Mouse (Mus musculus): ENCODE measurements around the gene Hdgf. TPM values are rescaled to one million over a fixed set of nuclear protein-coding genes. Genes with fewer than 3 reads are reported as not detected.

Hdgf gene
- polyA plus RNA-seq, 1 experiment from 2014 or later, result 289 TPM

GRCm38 (mm10) chr3:87942471-87942870 is 36.4 kb downstream of the Hdgf start:
- peaks cover 28% of the 10 kb centered on the region for H3K4me1 ChIP-seq (ENCODE audit: control insufficient read depth, insufficient read depth, low read length)
- H3K9me3 ChIP-seq (replicated peaks; ENCODE audit: control insufficient read depth, low read length), result no peaks in the 10 kb centered on the region
- H3K27me3 ChIP-seq (ENCODE audit: control insufficient read depth, insufficient read depth, low read length), result no peaks in the 10 kb centered on the region
- H3K36me3 ChIP-seq (replicated peaks; ENCODE audit: control insufficient read depth, insufficient read depth, low read depth, low read length), result peaks cover 9% of the 10 kb centered on the region
- H3K4me2 ChIP-seq (ENCODE audit: low read depth, low read length), result no peak overlapping the region
- no peak overlapping the region for H3K4me3 ChIP-seq (ENCODE audit: low read depth, low read length)
- no peak overlapping the region for H3K9ac ChIP-seq (replicated peaks; ENCODE audit: low read length)
- DNase-seq (ENCODE audit: low spot score) (no peak), ATAC-seq (replicated peaks; ENCODE audit: insufficient number of reproducible peaks, low FRiP score, low TSS enrichment, low read depth) (no peak)
- H3K27ac ChIP-seq (replicated peaks; ENCODE audit: low read depth, low read length), result no peak overlapping the region
- WGBS, result 89% methylated on average over 2 of the region's 2 CpGs

DNA sequence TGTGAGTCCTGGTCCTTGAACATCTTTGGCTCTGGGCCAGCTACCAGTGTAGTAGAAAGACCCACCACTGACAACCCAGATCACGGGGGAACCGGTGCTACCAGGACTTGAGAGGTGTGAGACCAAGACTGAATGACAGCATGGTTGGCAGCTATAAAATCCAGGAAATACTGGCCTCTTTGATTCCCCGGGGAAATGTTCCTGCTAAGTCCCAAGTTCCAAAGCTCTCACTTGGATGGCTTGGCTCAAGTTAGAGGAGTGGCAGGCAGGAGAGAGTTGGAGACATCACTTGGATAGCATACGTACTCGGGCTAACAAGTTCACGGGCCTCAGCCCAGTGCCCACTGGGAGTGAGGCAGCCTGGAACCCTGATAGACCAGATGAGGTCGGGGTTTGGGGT is 37.5 kb downstream of the Hdgf start:
- ATAC-seq (replicated peaks; ENCODE audit: insufficient number of reproducible peaks, low FRiP score, low TSS enrichment, low read depth), result no peak
- no peak overlapping the region for H3K27ac ChIP-seq (replicated peaks; ENCODE audit: low read depth, low read length)
- 86% methylated on average over 7 of the region's 7 CpGs for WGBS
- H3K9ac ChIP-seq (replicated peaks; ENCODE audit: low read length), result no peak overlapping the region
- DNase-seq (ENCODE audit: low spot score), result no peak
- no peak overlapping the region for H3K4me2 ChIP-seq (ENCODE audit: low read depth, low read length)
- no peaks in the 10 kb centered on the region for H3K9me3 ChIP-seq (replicated peaks; ENCODE audit: control insufficient read depth, low read length)
- no peak overlapping the region for H3K4me3 ChIP-seq (ENCODE audit: low read depth, low read length)
- peaks cover 32% of the 10 kb centered on the region for H3K4me1 ChIP-seq (ENCODE audit: control insufficient read depth, insufficient read depth, low read length)
- no peaks in the 10 kb centered on the region for H3K27me3 ChIP-seq (ENCODE audit: control insufficient read depth, insufficient read depth, low read length)
- H3K36me3 ChIP-seq (replicated peaks; ENCODE audit: control insufficient read depth, insufficient read depth, low read depth, low read length), result peaks cover 9% of the 10 kb centered on the region; the same call in 1 of the 2 replicates

DNA sequence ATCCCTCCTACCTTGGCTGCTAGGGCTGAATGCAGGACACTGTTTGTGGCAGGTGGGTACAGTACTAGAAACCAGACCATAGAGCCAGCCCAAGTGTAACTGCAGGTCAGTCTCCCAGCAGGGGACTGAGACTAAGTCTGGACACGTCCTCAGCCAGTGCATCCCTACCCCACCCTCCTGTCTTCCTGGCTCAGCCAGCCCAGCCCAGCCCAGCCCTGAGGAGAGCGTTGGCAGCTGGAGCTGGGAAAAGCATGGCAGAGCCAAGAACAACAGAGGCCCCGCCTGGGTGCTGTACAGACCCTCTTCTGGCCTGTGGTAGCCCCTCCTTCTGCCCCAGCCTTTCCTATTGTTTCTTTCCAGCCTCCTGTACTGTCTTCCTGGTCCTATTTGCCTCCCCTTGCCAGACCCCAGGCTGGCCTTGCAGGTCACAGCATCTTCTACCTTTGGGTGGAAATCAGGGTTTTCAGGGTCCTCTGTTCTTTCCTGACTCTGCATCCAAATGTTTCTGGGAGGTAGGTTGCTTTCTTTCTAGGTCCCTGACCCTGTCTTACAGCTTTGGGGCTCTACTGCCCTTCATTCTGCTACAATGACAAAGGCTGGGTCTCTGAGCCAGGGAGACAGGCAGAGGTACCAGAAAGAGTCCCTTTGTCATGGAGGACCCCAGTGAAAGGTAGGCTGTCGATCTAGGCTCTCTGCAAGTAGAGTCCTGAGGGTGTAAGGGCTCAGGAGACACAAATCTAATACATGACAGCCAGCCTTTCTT is 38.9 kb downstream of the Hdgf start:
- Histone ChIP-seq H3K4me1 (ENCODE audit: control insufficient read depth, insufficient read depth, low read length) (peaks cover 32% of the 10 kb centered on the region), H3K9me3 (replicated peaks; ENCODE audit: control insufficient read depth, low read length) (no peaks in the 10 kb centered on the region), H3K4me3 (ENCODE audit: low read depth, low read length) (no peak overlapping the region), H3K27me3 (ENCODE audit: control insufficient read depth, insufficient read depth, low read length) (no peaks in the 10 kb centered on the region), H3K4me2 (ENCODE audit: low read depth, low read length) (no peak overlapping the region), H3K27ac (replicated peaks; ENCODE audit: low read depth, low read length) (peak overlapping the region; percentile 96), H3K9ac (replicated peaks; ENCODE audit: low read length) (peak overlapping the region; percentile 30), H3K36me3 (replicated peaks; ENCODE audit: control insufficient read depth, insufficient read depth, low read depth, low read length) (peaks cover 3% of the 10 kb centered on the region; the same call in 1 of the 2 replicates)
- DNase-seq (ENCODE audit: low spot score) (no peak), ATAC-seq (replicated peaks; ENCODE audit: insufficient number of reproducible peaks, low FRiP score, low TSS enrichment, low read depth) (0 out of 2 replicates have a peak, but pooled peaks have one; percentile 3)
- WGBS, result 23% methylated on average over 4 of the region's 4 CpGs

- Histone ChIP-seq H3K27me3 (ENCODE audit: control insufficient read depth, insufficient read depth, low read length) (no peaks in the 10 kb centered on the region), H3K4me3 (ENCODE audit: low read depth, low read length) (no peak overlapping the region), H3K4me1 (ENCODE audit: control insufficient read depth, insufficient read depth, low read length) (peaks cover 32% of the 10 kb centered on the region), H3K9ac (replicated peaks; ENCODE audit: low read length) (peak overlapping the region; percentile 26), H3K9me3 (replicated peaks; ENCODE audit: control insufficient read depth, low read length) (no peaks in the 10 kb centered on the region), H3K4me2 (ENCODE audit: low read depth, low read length) (no peak overlapping the region; the same call in 1 of the 2 replicates), H3K36me3 (replicated peaks; ENCODE audit: control insufficient read depth, insufficient read depth, low read depth, low read length) (peaks cover 3% of the 10 kb centered on the region; the same call in 1 of the 2 replicates), H3K27ac (replicated peaks; ENCODE audit: low read depth, low read length) (peak overlapping the region; percentile 96)
- WGBS, result 7% methylated on average over 12 of the region's 12 CpGs
- ATAC-seq (replicated peaks; ENCODE audit: insufficient number of reproducible peaks, low FRiP score, low TSS enrichment, low read depth) (peak; percentile 24; the same call in 1 of the 2 replicates), DNase-seq (ENCODE audit: low spot score) (peak; percentile 76)
Measured at GRCm38 (mm10) chr3:87945781-87946540, 39.8 kb downstream of the Hdgf start.

DNA sequence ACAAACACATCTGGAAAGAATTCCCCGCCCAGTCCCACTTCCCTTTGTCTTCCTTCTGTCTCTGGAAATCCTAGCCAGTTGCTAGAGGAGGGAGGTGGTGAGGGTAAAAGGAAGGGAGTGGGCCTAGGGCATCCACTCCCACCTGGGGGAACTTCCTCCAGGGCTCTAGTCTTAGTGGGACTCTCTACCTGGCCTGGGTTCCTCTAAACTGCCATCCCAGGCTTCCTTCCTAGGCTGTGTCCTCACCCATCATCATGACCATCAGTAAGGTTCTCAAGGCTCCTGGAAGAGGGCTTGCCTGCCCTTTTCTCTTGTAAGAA is 40.4 kb downstream of the Hdgf start:
- Histone ChIP-seq H3K4me1 (ENCODE audit: control insufficient read depth, insufficient read depth, low read length) (peaks cover 36% of the 10 kb centered on the region), H3K27me3 (ENCODE audit: control insufficient read depth, insufficient read depth, low read length) (no peaks in the 10 kb centered on the region), H3K4me3 (ENCODE audit: low read depth, low read length) (no peak overlapping the region), H3K27ac (replicated peaks; ENCODE audit: low read depth, low read length) (peak overlapping the region; percentile 96), H3K36me3 (replicated peaks; ENCODE audit: control insufficient read depth, insufficient read depth, low read depth, low read length) (peaks cover 3% of the 10 kb centered on the region; the same call in 1 of the 2 replicates), H3K9ac (replicated peaks; ENCODE audit: low read length) (peak overlapping the region; percentile 48), H3K4me2 (ENCODE audit: low read depth, low read length) (peak overlapping the region; percentile 87), H3K9me3 (replicated peaks; ENCODE audit: control insufficient read depth, low read length) (no peaks in the 10 kb centered on the region)
- 0% methylated on average over 1 of the region's 1 CpGs for WGBS
- ATAC-seq (replicated peaks; ENCODE audit: insufficient number of reproducible peaks, low FRiP score, low TSS enrichment, low read depth), result peak; percentile 10; the same call in 1 of the 2 replicates
- DNase-seq (ENCODE audit: low spot score), result peak; percentile 82

DNA sequence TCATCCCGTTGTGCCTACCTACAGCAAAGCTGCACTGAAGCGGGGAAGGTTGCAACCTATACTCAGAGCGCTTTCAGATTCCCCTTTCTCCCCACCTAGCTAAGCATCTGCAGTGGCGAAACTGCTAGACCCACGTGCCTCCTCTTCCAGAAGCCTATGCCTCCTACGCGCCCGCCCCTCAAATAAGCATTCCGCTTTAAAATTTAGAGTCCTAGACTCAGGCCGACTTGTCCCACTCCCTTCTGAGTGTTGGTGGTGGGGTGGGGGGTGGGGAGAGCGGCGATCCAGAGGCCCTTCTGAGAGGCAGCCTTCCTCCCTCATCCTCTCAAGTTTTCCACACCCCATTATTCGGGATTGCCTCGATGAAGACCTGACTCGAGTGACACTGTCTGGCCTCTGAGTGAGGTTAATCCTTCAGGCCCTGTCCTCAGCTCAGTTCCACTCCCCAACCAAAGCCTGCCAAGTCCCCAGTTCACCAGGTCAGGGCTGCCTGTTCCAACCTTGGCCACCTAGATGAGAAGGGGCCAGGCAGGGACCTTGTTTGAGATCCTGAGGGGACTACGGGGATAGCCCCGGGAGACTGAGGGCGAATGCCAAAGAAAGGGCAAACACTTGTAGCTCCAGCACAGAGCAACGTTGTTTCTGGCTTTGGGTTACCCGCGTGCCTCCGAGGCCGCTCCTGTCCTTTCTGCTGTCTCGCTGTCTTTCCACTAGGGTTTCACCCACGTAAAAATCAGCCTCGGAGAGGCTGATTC is 41.1 kb downstream of the Hdgf start:
- ATAC-seq (replicated peaks; ENCODE audit: insufficient number of reproducible peaks, low FRiP score, low TSS enrichment, low read depth) (0 out of 2 replicates have a peak, but pooled peaks have one; percentile 2), DNase-seq (ENCODE audit: low spot score) (peak; percentile 53)
- Histone ChIP-seq H3K36me3 (replicated peaks; ENCODE audit: control insufficient read depth, insufficient read depth, low read depth, low read length) (no peaks in the 10 kb centered on the region), H3K4me1 (ENCODE audit: control insufficient read depth, insufficient read depth, low read length) (peaks cover 42% of the 10 kb centered on the region), H3K9me3 (replicated peaks; ENCODE audit: control insufficient read depth, low read length) (no peaks in the 10 kb centered on the region), H3K27ac (replicated peaks; ENCODE audit: low read depth, low read length) (peak overlapping the region; percentile 96), H3K27me3 (ENCODE audit: control insufficient read depth, insufficient read depth, low read length) (no peaks in the 10 kb centered on the region), H3K4me3 (ENCODE audit: low read depth, low read length) (peak overlapping the region; percentile 67), H3K9ac (replicated peaks; ENCODE audit: low read length) (peak overlapping the region; percentile 72), H3K4me2 (ENCODE audit: low read depth, low read length) (peak overlapping the region; percentile 87)
- WGBS, result 1% methylated on average over 26 of the region's 26 CpGs

DNA sequence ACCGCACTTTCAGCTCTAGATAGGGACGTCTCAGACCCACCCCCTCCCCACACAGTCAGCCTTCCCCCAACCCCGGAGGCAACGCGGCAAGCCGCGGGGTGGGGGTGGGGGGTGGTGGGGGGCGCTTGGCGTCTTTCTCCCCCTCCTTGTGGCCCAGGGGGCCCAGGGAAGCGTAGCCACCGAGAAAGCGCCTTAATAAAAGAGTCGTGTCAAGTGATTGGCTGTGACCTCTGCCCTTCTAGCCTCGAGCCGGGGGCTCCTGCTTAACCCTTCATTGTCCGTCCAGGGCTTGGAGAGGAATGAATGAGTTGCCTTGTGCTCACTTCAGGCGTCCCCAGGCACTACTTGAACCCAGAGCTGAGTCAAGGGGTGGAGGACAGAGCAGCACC is 41.7 kb downstream of the Hdgf start:
- Histone ChIP-seq H3K4me2 (ENCODE audit: low read depth, low read length) (peak overlapping the region; percentile 87), H3K4me3 (ENCODE audit: low read depth, low read length) (peak overlapping the region; percentile 67), H3K9me3 (replicated peaks; ENCODE audit: control insufficient read depth, low read length) (no peaks in the 10 kb centered on the region), H3K36me3 (replicated peaks; ENCODE audit: control insufficient read depth, insufficient read depth, low read depth, low read length) (no peaks in the 10 kb centered on the region), H3K27me3 (ENCODE audit: control insufficient read depth, insufficient read depth, low read length) (no peaks in the 10 kb centered on the region), H3K27ac (replicated peaks; ENCODE audit: low read depth, low read length) (peak overlapping the region; percentile 96), H3K4me1 (ENCODE audit: control insufficient read depth, insufficient read depth, low read length) (peaks cover 45% of the 10 kb centered on the region), H3K9ac (replicated peaks; ENCODE audit: low read length) (peak overlapping the region; percentile 72)
- DNase-seq (ENCODE audit: low spot score), result peak; percentile 88
- under 1% methylated on average over 16 of the region's 17 CpGs for WGBS
- ATAC-seq (replicated peaks; ENCODE audit: insufficient number of reproducible peaks, low FRiP score, low TSS enrichment, low read depth), result 0 out of 2 replicates have a peak, but pooled peaks have one; percentile 4
